Mouse (Mus musculus): ENCODE results near the gene Crebl2. TPM values are rescaled to one million over a fixed set of nuclear protein-coding genes. Genes with fewer than 3 reads are reported as not detected.

The Crebl2 gene
- polyA plus RNA-seq, 1 experiment = 13.3 TPM

GRCm38 (mm10) chr6:134845726-134846125, 15.8 kb downstream of the Crebl2 start:
- Histone ChIP-seq H3K36me3 (ENCODE audit: control insufficient read depth, insufficient read depth, low read length) (0 out of 2 replicates have a peak, but pooled peaks cover 5% of the 10 kb centered on the region), H3K27ac (ENCODE audit: control insufficient read depth, insufficient read depth, low read length) (no peak overlapping the region), H3K4me1 (replicated peaks; ENCODE audit: control insufficient read depth, insufficient read depth, low read length) (no peaks in the 10 kb centered on the region), H3K4me3 (ENCODE audit: control insufficient read depth, insufficient read depth, low read length) (no peak overlapping the region), H3K27me3 (ENCODE audit: control insufficient read depth, insufficient read depth, low read length) (no peaks in the 10 kb centered on the region)
- WGBS = 94% methylated on average over 4 of the region's 4 CpGs
- no peak for DNase-seq
- TF ChIP-seq CTCF (IDR thresholded peaks at IDR 0.05; ENCODE audit: borderline replicate concordance, control insufficient read depth, extremely low read depth, insufficient read depth, low read length, poor library complexity) = no peak
- TF ChIP-seq POLR2A (IDR thresholded peaks at IDR 0.05; ENCODE audit: control insufficient read depth, extremely low read depth, insufficient read depth, low read length, poor library complexity) = no peak

GRCm38 (mm10) chr6:134846308-134846707, 16.4 kb downstream of the Crebl2 start:
- WGBS = 96% methylated on average over 6 of the region's 6 CpGs
- no peaks in the 10 kb centered on the region for H3K27me3 ChIP-seq (ENCODE audit: control insufficient read depth, insufficient read depth, low read length)

GRCm38 (mm10) chr6:134847550-134847949, 17.6 kb downstream of the Crebl2 start:
- no peak for DNase-seq
- no peaks in the 10 kb centered on the region for H3K4me1 ChIP-seq (replicated peaks; ENCODE audit: control insufficient read depth, insufficient read depth, low read length)
- H3K4me3 ChIP-seq (ENCODE audit: control insufficient read depth, insufficient read depth, low read length) = no peak overlapping the region
- H3K27me3 ChIP-seq (ENCODE audit: control insufficient read depth, insufficient read depth, low read length) = no peaks in the 10 kb centered on the region
- H3K36me3 ChIP-seq (ENCODE audit: control insufficient read depth, insufficient read depth, low read length) = peaks cover 9% of the 10 kb centered on the region; the same call in 1 of the 2 replicates
- TF ChIP-seq CTCF (IDR thresholded peaks at IDR 0.05; ENCODE audit: borderline replicate concordance, control insufficient read depth, extremely low read depth, insufficient read depth, low read length, poor library complexity) = no peak
- no peak for TF ChIP-seq POLR2A (IDR thresholded peaks at IDR 0.05; ENCODE audit: control insufficient read depth, extremely low read depth, insufficient read depth, low read length, poor library complexity)
- no peak overlapping the region for H3K27ac ChIP-seq (ENCODE audit: control insufficient read depth, insufficient read depth, low read length)
- WGBS = 97% methylated on average over 4 of the region's 4 CpGs

More at GRCm38 (mm10) chr6:134846308-134846707, 16.4 kb downstream of the Crebl2 start:
- Histone ChIP-seq H3K4me3 (ENCODE audit: control insufficient read depth, insufficient read depth, low read length) (no peak overlapping the region), H3K4me1 (replicated peaks; ENCODE audit: control insufficient read depth, insufficient read depth, low read length) (no peaks in the 10 kb centered on the region), H3K27ac (ENCODE audit: control insufficient read depth, insufficient read depth, low read length) (no peak overlapping the region), H3K36me3 (ENCODE audit: control insufficient read depth, insufficient read depth, low read length) (0 out of 2 replicates have a peak, but pooled peaks cover 5% of the 10 kb centered on the region)
- no peak for DNase-seq
- no peak for TF ChIP-seq CTCF (IDR thresholded peaks at IDR 0.05; ENCODE audit: borderline replicate concordance, control insufficient read depth, extremely low read depth, insufficient read depth, low read length, poor library complexity)
- TF ChIP-seq POLR2A (IDR thresholded peaks at IDR 0.05; ENCODE audit: control insufficient read depth, extremely low read depth, insufficient read depth, low read length, poor library complexity) = no peak

DNA sequence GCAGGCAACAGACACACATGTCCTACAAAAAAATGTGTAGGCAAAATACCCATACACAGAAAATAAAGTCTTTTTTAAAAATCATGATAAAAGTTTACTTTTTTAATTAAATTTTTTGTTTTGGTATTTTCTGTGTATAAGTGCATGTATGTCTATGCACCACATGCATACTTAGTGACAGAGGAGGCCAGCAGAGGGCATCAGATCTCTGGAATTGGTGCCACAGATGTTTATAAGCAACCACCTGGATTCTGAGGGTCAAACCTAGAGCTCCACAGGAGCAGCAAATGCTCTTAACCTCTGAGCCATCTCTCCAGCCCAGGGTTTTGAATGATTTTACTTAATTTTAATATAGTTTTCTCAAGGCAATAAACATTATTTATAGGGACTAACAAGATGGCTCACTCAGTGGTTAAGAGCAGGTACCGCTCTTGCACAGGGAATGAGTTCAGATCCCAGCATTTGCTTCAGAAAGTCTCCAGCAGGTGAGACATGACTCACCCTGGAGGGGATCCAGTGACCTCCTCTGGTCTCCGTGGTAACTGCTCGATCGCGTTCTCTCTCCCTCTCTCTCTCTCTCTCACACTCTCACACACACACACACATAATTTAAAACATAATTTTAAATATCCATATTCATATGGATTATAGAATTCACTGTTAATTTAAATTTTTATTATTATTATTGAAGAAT, 18.4 kb downstream of the Crebl2 start:
- Histone ChIP-seq H3K4me3 (ENCODE audit: control insufficient read depth, insufficient read depth, low read length) (no peak overlapping the region), H3K27ac (ENCODE audit: control insufficient read depth, insufficient read depth, low read length) (no peak overlapping the region), H3K27me3 (ENCODE audit: control insufficient read depth, insufficient read depth, low read length) (no peaks in the 10 kb centered on the region), H3K4me1 (replicated peaks; ENCODE audit: control insufficient read depth, insufficient read depth, low read length) (no peaks in the 10 kb centered on the region), H3K36me3 (ENCODE audit: control insufficient read depth, insufficient read depth, low read length) (peaks cover 9% of the 10 kb centered on the region; the same call in 1 of the 2 replicates)
- TF ChIP-seq CTCF (IDR thresholded peaks at IDR 0.05; ENCODE audit: borderline replicate concordance, control insufficient read depth, extremely low read depth, insufficient read depth, low read length, poor library complexity) (no peak), POLR2A (IDR thresholded peaks at IDR 0.05; ENCODE audit: control insufficient read depth, extremely low read depth, insufficient read depth, low read length, poor library complexity) (no peak)
- peak; percentile 54 for DNase-seq
- WGBS = 98% methylated on average over 5 of the region's 5 CpGs

GRCm38 (mm10) chr6:134849461-134849860, 19.5 kb downstream of the Crebl2 start:
- DNase-seq = no peak
- TF ChIP-seq CTCF (IDR thresholded peaks at IDR 0.05; ENCODE audit: borderline replicate concordance, control insufficient read depth, extremely low read depth, insufficient read depth, low read length, poor library complexity) = no peak
- no peak for TF ChIP-seq POLR2A (IDR thresholded peaks at IDR 0.05; ENCODE audit: control insufficient read depth, extremely low read depth, insufficient read depth, low read length, poor library complexity)
- Histone ChIP-seq H3K4me3 (ENCODE audit: control insufficient read depth, insufficient read depth, low read length) (no peak overlapping the region), H3K36me3 (ENCODE audit: control insufficient read depth, insufficient read depth, low read length) (peaks cover 9% of the 10 kb centered on the region; the same call in 1 of the 2 replicates), H3K27ac (ENCODE audit: control insufficient read depth, insufficient read depth, low read length) (no peak overlapping the region), H3K4me1 (replicated peaks; ENCODE audit: control insufficient read depth, insufficient read depth, low read length) (no peaks in the 10 kb centered on the region), H3K27me3 (ENCODE audit: control insufficient read depth, insufficient read depth, low read length) (no peaks in the 10 kb centered on the region)
- 96% methylated on average over 2 of the region's 2 CpGs for WGBS

GRCm38 (mm10) chr6:134849985-134850384, 20.0 kb downstream of the Crebl2 start:
- Histone ChIP-seq H3K36me3 (ENCODE audit: control insufficient read depth, insufficient read depth, low read length) (peaks cover 9% of the 10 kb centered on the region; the same call in 1 of the 2 replicates), H3K27me3 (ENCODE audit: control insufficient read depth, insufficient read depth, low read length) (no peaks in the 10 kb centered on the region), H3K4me3 (ENCODE audit: control insufficient read depth, insufficient read depth, low read length) (no peak overlapping the region), H3K4me1 (replicated peaks; ENCODE audit: control insufficient read depth, insufficient read depth, low read length) (no peaks in the 10 kb centered on the region), H3K27ac (ENCODE audit: control insufficient read depth, insufficient read depth, low read length) (no peak overlapping the region)
- DNase-seq = no peak
- 94% methylated on average over 3 of the region's 3 CpGs for WGBS
- no peak for TF ChIP-seq CTCF (IDR thresholded peaks at IDR 0.05; ENCODE audit: borderline replicate concordance, control insufficient read depth, extremely low read depth, insufficient read depth, low read length, poor library complexity)
- no peak for TF ChIP-seq POLR2A (IDR thresholded peaks at IDR 0.05; ENCODE audit: control insufficient read depth, extremely low read depth, insufficient read depth, low read length, poor library complexity)
